Mouse (Mus musculus): ENCODE measurements around the gene Dock2. TPM values are rescaled to one million over a fixed set of nuclear protein-coding genes. Genes with fewer than 3 reads are reported as not detected.

Gene Dock2
- total and polyA plus RNA-seq, 3 experiments: 60.9 to 101 (median 77.9) TPM

GRCm38 (mm10) chr11:34782516-34783430, 919 bp downstream of the Dock2 start (continued):
- TF ChIP-seq HCFC1 (IDR thresholded peaks at IDR 0.05; ENCODE audit: low read depth, low read length) (peak; percentile 88), TBP (IDR thresholded peaks at IDR 0.05; ENCODE audit: low read depth, low read length) (peak; percentile 76), BHLHE40 (IDR thresholded peaks at IDR 0.05; ENCODE audit: borderline replicate concordance, low read depth, low read length) (no peak; the same call in 1 of the 2 replicates), NELFE (IDR thresholded peaks at IDR 0.05; ENCODE audit: low read depth, low read length) (no peak), TAL1 (IDR thresholded peaks at IDR 0.05; ENCODE audit: low read length) (no peak), MAFK (IDR thresholded peaks at IDR 0.05; ENCODE audit: borderline replicate concordance, low read depth, low read length) (no peak), UBTF (IDR thresholded peaks at IDR 0.05; ENCODE audit: borderline replicate concordance, insufficient read depth, low read depth, low read length) (no peak), USF2 (IDR thresholded peaks at IDR 0.05; ENCODE audit: borderline replicate concordance in 1 of 2, insufficient read depth in 1 of 2, low read depth in 1 of 2, low read length in 2 of 2) (no peak), E2F4 (IDR thresholded peaks at IDR 0.05; ENCODE audit: borderline replicate concordance, low read depth, low read length) (no peak), JUND (IDR thresholded peaks at IDR 0.05; ENCODE audit: low read depth, low read length) (no peak), POLR2A (IDR thresholded peaks at IDR 0.05; ENCODE audit: control insufficient read depth in 1 of 2, insufficient read depth in 1 of 2, low read depth in 1 of 2, low read length in 2 of 2, poor library complexity in 1 of 2) (peak in 1 of 2 experiments; percentile 58; a peak in 3 of 4 replicates), SIN3A (IDR thresholded peaks at IDR 0.05; ENCODE audit: low read length) (peak; percentile 84), MAZ (IDR thresholded peaks at IDR 0.05; ENCODE audit: low read depth, low read length) (no peak), SMC3 (IDR thresholded peaks at IDR 0.05; ENCODE audit: low read depth, low read length) (no peak), ETS1 (IDR thresholded peaks at IDR 0.05; ENCODE audit: low read depth, low read length) (peak; percentile 89)

- H3K4me3 ChIP-seq (ENCODE audit: control insufficient read depth in 1 of 2, insufficient read depth in 1 of 2, low read depth in 2 of 2, low read length in 2 of 2): no peak overlapping the region
These were observed 2.9 kb downstream of the Dock2 start for GRCm38 (mm10) chr11:34780786-34781185.

More at GRCm38 (mm10) chr11:34780786-34781185, 2.9 kb downstream of the Dock2 start:
- Histone ChIP-seq H3K4me1 (ENCODE audit: control insufficient read depth in 1 of 2, insufficient read depth in 2 of 2, low read length in 2 of 2) (peaks cover 14 to 30% of the 10 kb centered on the region in 2 experiments), H3K9ac (ENCODE audit: control insufficient read depth, low read depth, low read length, poor library complexity, severe bottlenecking) (no peak overlapping the region), H3K79me2 (ENCODE audit: control insufficient read depth, insufficient read depth, low read length, poor library complexity) (peaks cover 71% of the 10 kb centered on the region), H3K36me3 (ENCODE audit: control insufficient read depth in 1 of 2, insufficient read depth in 2 of 2, low read length in 2 of 2) (peaks cover 11 to 38% of the 10 kb centered on the region in 2 experiments), H3K27ac (ENCODE audit: control insufficient read depth, low read depth, low read length) (no peak overlapping the region), H3K27me3 (ENCODE audit: control insufficient read depth in 1 of 2, insufficient read depth in 2 of 2, low read length in 2 of 2) (no peaks in the 10 kb centered on the region), H3K9me3 (replicated peaks; ENCODE audit: insufficient read depth, low read length) (no peaks in the 10 kb centered on the region)
- DNase-seq (ENCODE audit: low read depth, low spot score): no peak
- TF ChIP-seq ZKSCAN1 (IDR thresholded peaks at IDR 0.05; ENCODE audit: low read depth, low read length): no peak
- TF ChIP-seq SIN3A (IDR thresholded peaks at IDR 0.05; ENCODE audit: low read length): peak; percentile 64; the same call in 1 of the 2 replicates
- TF ChIP-seq SMC3 (IDR thresholded peaks at IDR 0.05; ENCODE audit: low read depth, low read length): no peak
- TF ChIP-seq TAL1 (IDR thresholded peaks at IDR 0.05; ENCODE audit: low read length): no peak
- peak; percentile 80 for TF ChIP-seq HCFC1 (IDR thresholded peaks at IDR 0.05; ENCODE audit: low read depth, low read length)
- no peak for TF ChIP-seq NELFE (IDR thresholded peaks at IDR 0.05; ENCODE audit: low read depth, low read length)
- TF ChIP-seq POLR2AphosphoS2 (IDR thresholded peaks at IDR 0.05; ENCODE audit: low read length): no peak
- no peak for TF ChIP-seq RAD21 (IDR thresholded peaks at IDR 0.05; ENCODE audit: low read depth, low read length)
- peak; percentile 85 for TF ChIP-seq USF1 (IDR thresholded peaks at IDR 0.05; ENCODE audit: low read depth, low read length)

Data from MEL (cell line).